Mouse (Mus musculus): ENCODE measurements around the gene Gm26566. TPM values are rescaled to one million over a fixed set of nuclear protein-coding genes. Genes with fewer than 3 reads are reported as not detected.
"Not testable (repeated sequence)": the region's sequence is repeated elsewhere in the genome, so short reads cannot be mapped to it uniquely, and the experiment has no call there.

Gene Gm26566
- polyA plus RNA-seq, 1 experiment from 2014 or later = 1.1 TPM

- not testable (repeated sequence) for H3K27me3 ChIP-seq; H3K36me3 ChIP-seq; H3K27ac ChIP-seq; H3K9me3 ChIP-seq; ATAC-seq (ENCODE audit: low FRiP score, low read depth); H3K4me1 ChIP-seq
- Histone ChIP-seq H3K9ac (peak overlapping the region; percentile 51; the same call in 1 of the 2 replicates), H3K4me2 (replicated peaks) (peak overlapping the region; percentile 59), H3K4me3 (peak overlapping the region; percentile 43)
- WGBS = 4% methylated on average over 27 of the region's 42 CpGs
These were observed 41.9 kb downstream of the Gm26566 start for GRCm38 (mm10) chr4:88763384-88764018.

Other genes starting within 250 kb of the Gm26566 start
- gene Ifnb1, start 199.0 kb upstream of the Gm26566 start, polyA plus RNA-seq (2015; fragmentation: Nextera tagmentation; extraction: Ambion mirVana) = not detected in 2 replicates
- not detected in 2 replicates for gene Ifna15, start 163.6 kb upstream of the Gm26566 start, polyA plus RNA-seq (2015; fragmentation: Nextera tagmentation; extraction: Ambion mirVana)
- gene Ifna14, start 150.0 kb upstream of the Gm26566 start, polyA plus RNA-seq (2015; fragmentation: Nextera tagmentation; extraction: Ambion mirVana) = not detected in 2 replicates
- gene Ifna9, start 129.4 kb upstream of the Gm26566 start, polyA plus RNA-seq (2015; fragmentation: Nextera tagmentation; extraction: Ambion mirVana) = not detected in 2 replicates
- gene Ifna12, start 118.4 kb upstream of the Gm26566 start, polyA plus RNA-seq (2015; fragmentation: Nextera tagmentation; extraction: Ambion mirVana) = not detected in 2 replicates
- not detected in 2 replicates for gene C87499, start 87.4 kb upstream of the Gm26566 start, polyA plus RNA-seq (2015; fragmentation: Nextera tagmentation; extraction: Ambion mirVana)
- gene Ifna13, start 77.3 kb upstream of the Gm26566 start, polyA plus RNA-seq (2015; fragmentation: Nextera tagmentation; extraction: Ambion mirVana) = not detected in 2 replicates
- gene Ifna16, start 44.9 kb upstream of the Gm26566 start, polyA plus RNA-seq (2015; fragmentation: Nextera tagmentation; extraction: Ambion mirVana) = not detected in 2 replicates
- gene Ifna2, start 37.9 kb upstream of the Gm26566 start, polyA plus RNA-seq (2015; fragmentation: Nextera tagmentation; extraction: Ambion mirVana) = not detected in 2 replicates
- not detected in 2 replicates for gene Ifnab, start 30.4 kb upstream of the Gm26566 start, polyA plus RNA-seq (2015; fragmentation: Nextera tagmentation; extraction: Ambion mirVana)
- 123 and 130 TPM in 2 replicates for gene Klhl9, start 660 bp downstream of the Gm26566 start, polyA plus RNA-seq (2015; fragmentation: Nextera tagmentation; extraction: Ambion mirVana)
- not detected in 2 replicates for gene Gm13271, start 33.1 kb downstream of the Gm26566 start, polyA plus RNA-seq (2015; fragmentation: Nextera tagmentation; extraction: Ambion mirVana)
- 0.34 and 0.45 TPM in 2 replicates for gene Gm13283, start 38.3 kb downstream of the Gm26566 start, polyA plus RNA-seq (2015; fragmentation: Nextera tagmentation; extraction: Ambion mirVana)
- 0.46 and 0.59 TPM in 2 replicates for gene Gm13290, start 52.0 kb downstream of the Gm26566 start, polyA plus RNA-seq (2015; fragmentation: Nextera tagmentation; extraction: Ambion mirVana)
- not detected in 2 replicates for gene Gm13289, start 55.1 kb downstream of the Gm26566 start, polyA plus RNA-seq (2015; fragmentation: Nextera tagmentation; extraction: Ambion mirVana)
- gene Gm13272, start 58.0 kb downstream of the Gm26566 start, polyA plus RNA-seq (2015; fragmentation: Nextera tagmentation; extraction: Ambion mirVana) = not detected in 2 replicates
- gene Ifnz, start 60.3 kb downstream of the Gm26566 start, polyA plus RNA-seq (2015; fragmentation: Nextera tagmentation; extraction: Ambion mirVana) = 0.27 and 0.41 TPM in 2 replicates
- not detected in 2 replicates for gene Gm13276, start 63.9 kb downstream of the Gm26566 start, polyA plus RNA-seq (2015; fragmentation: Nextera tagmentation; extraction: Ambion mirVana)
- gene Gm13277, start 66.8 kb downstream of the Gm26566 start, polyA plus RNA-seq (2015; fragmentation: Nextera tagmentation; extraction: Ambion mirVana) = not detected in 2 replicates
- gene Gm13278, start 69.7 kb downstream of the Gm26566 start, polyA plus RNA-seq (2015; fragmentation: Nextera tagmentation; extraction: Ambion mirVana) = not detected in 2 replicates
- not detected in 2 replicates for gene Gm13275, start 72.7 kb downstream of the Gm26566 start, polyA plus RNA-seq (2015; fragmentation: Nextera tagmentation; extraction: Ambion mirVana)
- gene Gm13279, start 75.6 kb downstream of the Gm26566 start, polyA plus RNA-seq (2015; fragmentation: Nextera tagmentation; extraction: Ambion mirVana) = not detected in 2 replicates
- 0.76 and 1.0 TPM in 2 replicates for gene Gm13285, start 77.9 kb downstream of the Gm26566 start, polyA plus RNA-seq (2015; fragmentation: Nextera tagmentation; extraction: Ambion mirVana)
- not detected in 2 replicates for gene Gm13287, start 81.4 kb downstream of the Gm26566 start, polyA plus RNA-seq (2015; fragmentation: Nextera tagmentation; extraction: Ambion mirVana)
- gene Gm13288, start 83.7 kb downstream of the Gm26566 start, polyA plus RNA-seq (2015; fragmentation: Nextera tagmentation; extraction: Ambion mirVana) = not detected in 2 replicates
- not detected in 2 replicates for gene Ifna7, start 94.4 kb downstream of the Gm26566 start, polyA plus RNA-seq (2015; fragmentation: Nextera tagmentation; extraction: Ambion mirVana)
- not detected in 2 replicates for gene Ifna11, start 98.2 kb downstream of the Gm26566 start, polyA plus RNA-seq (2015; fragmentation: Nextera tagmentation; extraction: Ambion mirVana)
- gene Ifna6, start 105.6 kb downstream of the Gm26566 start, polyA plus RNA-seq (2015; fragmentation: Nextera tagmentation; extraction: Ambion mirVana) = not detected in 2 replicates
- not detected in 2 replicates for gene Ifna5, start 113.7 kb downstream of the Gm26566 start, polyA plus RNA-seq (2015; fragmentation: Nextera tagmentation; extraction: Ambion mirVana)
- not detected in 2 replicates for gene Ifna4, start 120.1 kb downstream of the Gm26566 start, polyA plus RNA-seq (2015; fragmentation: Nextera tagmentation; extraction: Ambion mirVana)
- not detected in 2 replicates for gene Ifna1, start 128.3 kb downstream of the Gm26566 start, polyA plus RNA-seq (2015; fragmentation: Nextera tagmentation; extraction: Ambion mirVana)
- gene Ifne, start 158.4 kb downstream of the Gm26566 start, polyA plus RNA-seq (2015; fragmentation: Nextera tagmentation; extraction: Ambion mirVana) = not detected in 2 replicates